Mouse (Mus musculus): ENCODE results near the gene Prr19.

DNA sequence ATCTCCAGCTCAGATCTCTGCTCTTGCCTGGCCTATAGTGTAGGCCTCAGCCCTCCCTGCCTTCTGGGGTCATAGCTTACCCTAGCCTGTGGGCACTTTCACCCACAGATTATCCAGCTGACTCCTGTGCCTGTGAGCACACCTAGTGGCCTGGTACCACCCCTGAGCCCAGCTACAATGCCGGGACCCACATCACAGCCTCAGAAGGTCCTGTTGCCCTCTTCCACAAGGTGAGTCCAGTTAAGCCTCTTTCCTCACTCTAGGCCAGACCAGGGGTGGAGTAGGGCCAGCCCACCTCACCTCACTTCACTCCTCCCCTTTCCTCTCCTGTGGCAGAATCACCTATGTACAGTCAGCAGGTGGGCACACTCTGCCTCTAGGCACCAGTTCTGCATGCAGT is 10.7 kb upstream of the Prr19 start:
- TF ChIP-seq CTCF (IDR thresholded peaks at IDR 0.05; ENCODE audit: borderline replicate concordance, insufficient read depth, low read length): no peak
- TF ChIP-seq POLR2A (IDR thresholded peaks at IDR 0.05; ENCODE audit: low read depth, low read length): no peak
